Mouse (Mus musculus) Patski (cell line): ENCODE data around the gene Gdf15. TPM values are rescaled to one million over a fixed set of nuclear protein-coding genes. Genes with fewer than 3 reads are reported as not detected.

Source experiments
- ATAC-seq: fragments of 100-300 bp; one replicate; pipeline ENCODE4 v1.8.0; 2021
- CTCF ChIA-PET: fragments of 350-600 bp; sonication (Branson Sonifier 250); formaldehyde crosslinking; loops from one replicate; lab custom pipeline; 2022; ENCODE audit warnings: inconsistent platforms; lab: Charles Lee
- POLR2A ChIA-PET: fragments of 350-600 bp; sonication (Branson Sonifier 250); formaldehyde crosslinking; loops from one replicate; lab custom pipeline; 2022; ENCODE audit warnings: antibody characterized with exemption, inconsistent platforms; lab: Charles Lee
- DNase-seq: peaks from one replicate; pipeline ENCODE4 v3.0.0-alpha.2; 2011; ENCODE audit warnings: low read depth, low spot score
- H3K27me3 ChIP-seq: fragments of 371-371 bp; one replicate; pipeline ENCODE4 v1.5.1; 2021
- CTCF ChIP-seq: fragments of 100-300 bp; IDR thresholded peaks from one replicate; pipeline ENCODE4 v1.5.1; 2021
- in situ Hi-C: fragments of 300-500 bp; cut with MboI; formaldehyde crosslinking; loops from 3 replicates; pipeline ENCODE4 v1.11.1; 2018; ENCODE audit warnings: low pct_unique_long_range_greater_than_20kb, mixed read lengths
- polyA plus RNA-seq: library from polyadenylated mRNA; unstranded; gene quantifications from one replicate; pipeline ENCODE4 v1.2.3, GENCODE M21; 2021

The Gdf15 gene
- polyA plus RNA-seq, 1 experiment from 2014 or later, result 354 TPM

DNA sequence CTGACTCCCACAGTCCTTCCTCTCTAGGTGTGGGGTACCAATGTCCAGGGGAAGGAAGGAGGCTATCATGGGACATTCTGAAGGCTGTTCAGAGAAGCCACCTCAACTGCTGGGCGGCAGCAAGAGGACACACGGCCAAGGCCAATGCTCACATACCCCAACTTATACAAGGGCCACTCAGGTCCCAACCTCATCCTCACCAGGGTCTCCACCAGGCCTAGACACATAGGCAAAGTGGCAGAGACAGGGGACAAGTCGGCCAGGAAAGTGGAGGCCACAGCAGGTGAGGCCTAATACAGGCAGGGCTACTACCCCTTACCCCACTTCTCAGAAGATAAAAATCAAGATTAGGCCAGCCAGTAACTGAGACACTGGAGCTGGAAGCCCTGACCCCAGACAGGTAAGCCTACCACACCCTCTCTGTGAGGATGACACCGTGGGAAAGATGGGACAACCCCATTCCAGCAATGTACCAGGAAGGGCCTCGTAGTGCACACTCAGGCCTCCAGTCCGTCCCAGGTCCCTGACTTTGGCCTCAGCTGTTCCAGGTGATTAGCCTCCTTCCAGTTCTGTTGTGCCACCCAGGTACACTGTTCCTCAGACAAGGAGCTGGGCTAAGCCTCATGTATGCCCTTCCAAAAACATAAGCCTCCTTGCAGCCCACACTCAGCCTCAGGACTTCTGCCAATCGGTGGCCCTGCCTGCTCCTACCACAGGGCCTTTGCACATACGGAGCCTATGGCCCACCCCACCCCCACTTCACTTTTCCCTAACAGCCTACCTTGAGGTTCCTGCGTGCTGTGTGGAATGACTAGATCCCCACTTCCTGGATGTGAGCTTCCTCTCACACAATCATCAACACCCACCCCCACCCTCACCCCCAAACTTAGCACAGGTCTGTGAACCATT, 26.1 kb downstream of the Gdf15 start:
- no peaks in the 10 kb centered on the region for H3K27me3 ChIP-seq
- DNase-seq (no peak), ATAC-seq (no peak)
- ChIA-PET CTCF (interaction anchor here (1.2 kb wide), 1 partner anchor 10 kb away, joined by 3 read pairs; no protein-coding TSS in a partner anchor), POLR2A (no interaction called here)
- in situ Hi-C loops, result no loop called here
- TF ChIP-seq CTCF, result no peak

DNA sequence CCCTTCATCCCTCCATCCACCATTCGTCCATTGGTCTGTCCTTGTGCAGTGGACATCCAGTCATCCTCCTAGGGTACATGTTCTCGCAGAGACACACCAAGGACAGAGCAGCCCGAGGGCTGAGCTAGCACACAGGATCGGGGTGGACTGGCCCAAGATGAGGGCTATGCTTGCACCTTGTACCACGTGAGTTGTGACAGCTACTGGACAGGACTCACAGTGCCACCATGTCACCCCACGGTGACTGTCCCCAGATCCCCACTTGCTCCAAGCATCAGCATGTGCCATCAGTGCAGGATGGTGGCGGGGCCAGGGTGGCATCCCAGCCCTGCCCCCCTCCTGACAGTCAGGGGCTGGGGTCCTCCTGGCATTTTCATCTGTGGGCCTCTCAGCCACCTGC, 27.7 kb downstream of the Gdf15 start:
- in situ Hi-C loops, result no loop called here
- ChIA-PET CTCF (interaction anchor here (1.1 kb wide), 1 partner anchor 12 kb away, joined by 3 read pairs; no protein-coding TSS in a partner anchor), POLR2A (no interaction called here)
- H3K27me3 ChIP-seq, result no peaks in the 10 kb centered on the region
- TF ChIP-seq CTCF, result no peak
- no peak for ATAC-seq
- no peak for DNase-seq

DNA sequence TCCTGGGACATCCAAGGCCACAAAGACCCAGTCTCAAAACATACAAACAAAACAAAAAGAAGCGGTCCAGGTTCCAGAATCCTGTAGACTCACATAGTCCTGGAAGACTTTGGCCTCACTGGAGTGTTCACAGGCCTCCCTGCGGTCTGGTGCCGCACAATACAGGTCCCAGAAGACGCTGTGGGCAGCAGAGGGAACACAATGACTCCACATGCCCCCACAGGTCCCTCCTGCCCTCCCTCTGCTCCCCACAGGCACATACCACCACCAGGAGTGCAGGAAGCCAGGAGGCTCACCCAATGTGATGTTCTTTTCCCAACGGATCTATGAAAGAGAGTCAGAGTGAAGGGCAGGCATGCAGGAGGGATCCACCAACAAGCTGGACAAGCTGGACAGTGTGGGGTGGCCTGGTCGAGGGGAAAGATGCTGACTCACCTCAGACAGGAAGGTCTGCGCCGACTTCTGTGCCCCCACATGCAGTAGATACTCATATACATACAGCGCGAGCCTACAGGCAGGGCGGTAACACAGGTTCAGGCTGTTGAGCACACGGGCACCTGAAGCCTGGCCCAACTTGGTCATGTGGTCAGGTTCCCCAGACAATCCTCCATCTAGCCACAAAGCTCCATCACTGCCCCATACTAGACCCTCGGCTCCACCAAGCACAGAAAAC, 30.0 kb downstream of the Gdf15 start:
- ATAC-seq (no peak), DNase-seq (no peak)
- POLR2A ChIA-PET, result no interaction called here
- CTCF ChIA-PET, result no interaction called here
- no peaks in the 10 kb centered on the region for H3K27me3 ChIP-seq
- no peak for TF ChIP-seq CTCF
- in situ Hi-C loops, result no loop called here

DNA sequence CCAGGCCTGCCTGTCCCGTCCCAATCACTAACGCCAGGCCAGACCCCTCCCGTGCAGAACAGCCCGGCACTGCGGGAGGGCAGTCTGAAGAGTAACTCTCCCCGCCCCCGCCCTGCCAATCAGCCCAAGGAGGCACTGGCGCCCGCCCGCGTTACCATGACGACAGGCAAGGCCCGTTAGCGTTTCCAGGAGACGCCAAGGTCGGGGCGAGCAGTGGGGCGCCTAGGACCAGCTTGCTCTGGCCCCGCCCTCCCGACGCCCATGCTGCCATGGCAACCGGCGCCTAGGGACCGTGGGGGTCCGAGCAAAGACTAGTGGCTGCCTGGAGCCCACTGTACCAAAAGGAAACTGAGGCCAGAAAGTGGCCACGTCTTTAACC, 31.0 kb downstream of the Gdf15 start:
- H3K27me3 ChIP-seq, result no peaks in the 10 kb centered on the region
- ATAC-seq (no peak), DNase-seq (no peak)
- CTCF ChIA-PET, result no interaction called here
- TF ChIP-seq CTCF, result no peak
- in situ Hi-C loops, result no loop called here
- POLR2A ChIA-PET, result no interaction called here

DNA sequence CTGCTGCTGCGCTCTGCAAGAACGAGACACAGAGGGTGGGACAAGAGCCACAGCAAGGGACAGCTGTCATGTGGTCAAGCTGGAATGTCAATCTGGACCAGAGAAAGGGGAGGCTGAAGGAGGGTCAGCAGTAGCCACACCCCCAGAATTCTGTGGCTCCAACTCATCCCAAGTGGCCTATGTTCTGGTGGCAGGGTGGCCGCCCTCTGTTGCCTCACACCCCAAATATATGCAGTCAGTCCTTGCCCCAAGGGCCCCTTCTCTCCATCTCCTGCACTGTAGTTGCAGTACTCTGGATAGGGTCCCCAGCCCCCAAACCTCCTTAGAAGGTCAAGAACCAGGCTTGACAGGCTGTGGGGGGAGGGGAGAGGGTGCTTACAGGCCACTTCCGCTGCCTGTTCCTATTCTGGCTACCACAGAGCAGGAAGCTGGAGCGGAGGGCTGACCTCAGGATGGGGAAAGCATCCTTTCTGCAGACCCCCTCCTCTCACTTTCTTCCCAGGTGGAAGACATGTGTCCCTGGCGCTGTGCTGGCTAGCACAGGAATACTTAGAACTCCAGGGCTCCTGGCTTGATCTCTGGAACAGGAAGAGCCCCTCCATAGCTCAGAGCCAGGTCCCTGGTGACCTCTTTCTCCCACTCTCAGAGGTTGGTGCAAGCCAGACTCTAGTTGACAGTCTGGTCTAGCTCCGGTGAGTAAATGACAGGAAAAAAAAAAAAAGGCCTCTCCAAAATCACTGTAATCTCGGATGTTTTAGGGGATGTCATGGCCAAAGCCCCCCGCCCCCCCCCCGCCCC, 31.6 kb downstream of the Gdf15 start:
- no peaks in the 10 kb centered on the region for H3K27me3 ChIP-seq
- ChIA-PET POLR2A (interaction anchor here (0.8 kb wide), 1 partner anchor 8 kb away, joined by 3 read pairs; the partner anchor contains the start of gene Ssbp4), CTCF (interaction anchor here (1.5 to 1.9 kb wide), 2 partner anchors 10 to 40 kb away, joined by 3 to 5 read pairs; no protein-coding TSS in a partner anchor)
- TF ChIP-seq CTCF, result no peak
- in situ Hi-C loops, result no loop called here
- ATAC-seq (no peak), DNase-seq (no peak)

DNA sequence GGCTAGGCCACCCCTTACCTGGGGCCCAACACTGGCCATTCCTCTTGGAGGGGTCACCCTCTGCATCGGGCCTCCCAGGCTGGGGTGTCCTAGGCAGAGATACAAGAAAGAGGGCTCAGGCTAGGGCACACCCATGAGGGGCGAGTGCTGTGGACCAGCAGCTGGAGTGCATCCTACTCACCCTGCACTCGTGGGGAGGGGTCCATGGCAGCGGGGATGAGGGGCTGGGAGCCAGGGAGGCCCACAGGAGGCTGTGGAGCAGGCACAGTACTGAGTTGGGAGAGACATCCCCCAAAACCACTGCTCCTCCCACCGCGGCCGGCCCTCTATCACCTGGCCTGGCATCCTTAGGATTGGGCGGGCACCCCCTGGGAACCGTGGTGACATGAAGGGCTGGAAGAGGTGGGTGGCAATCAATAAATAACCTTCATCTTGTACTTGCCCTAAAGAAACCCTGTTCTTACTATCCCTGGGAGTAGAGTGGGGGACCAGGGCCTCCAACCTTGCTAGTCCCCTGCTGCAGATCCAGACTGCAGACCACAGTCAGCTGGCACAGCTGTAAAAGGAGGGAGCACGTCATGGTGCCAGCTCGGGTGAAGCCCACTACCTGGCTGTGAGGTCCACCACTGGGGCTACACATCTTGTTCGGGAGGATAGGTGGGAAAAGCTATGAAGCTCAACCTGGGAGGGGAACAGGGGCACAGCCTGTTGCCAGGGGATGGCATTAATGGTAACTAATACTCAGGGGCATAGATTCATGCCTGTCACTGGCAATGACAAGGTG, 32.6 kb downstream of the Gdf15 start:
- DNase-seq, result no peak
- in situ Hi-C loops, result no loop called here
- CTCF ChIA-PET, result interaction anchor here (1.5 to 1.9 kb wide), 2 partner anchors 11 to 39 kb away, joined by 3 to 5 read pairs; no protein-coding TSS in a partner anchor
- no peak for ATAC-seq
- no peaks in the 10 kb centered on the region for H3K27me3 ChIP-seq
- POLR2A ChIA-PET, result no interaction called here
- no peak for TF ChIP-seq CTCF

DNA sequence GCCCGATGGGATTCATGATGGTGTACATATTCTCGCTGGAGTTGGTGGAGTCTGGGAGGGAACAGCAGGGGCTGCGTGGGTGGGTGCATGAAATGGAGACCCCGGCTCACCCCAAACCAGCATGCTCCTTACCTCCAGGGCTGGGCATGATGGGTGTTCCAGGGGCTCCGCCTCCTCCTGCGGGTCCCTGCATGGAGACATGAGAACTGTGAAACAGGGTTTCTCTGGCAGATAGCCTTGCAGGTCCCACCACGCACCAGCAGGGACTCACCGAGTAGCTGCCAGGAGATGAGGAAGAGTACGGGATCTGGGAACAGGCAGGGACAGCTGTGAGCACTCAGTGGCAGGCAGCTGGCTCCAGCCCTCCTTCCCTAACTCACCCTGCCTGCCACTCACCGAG, 33.5 kb downstream of the Gdf15 start:
- ChIA-PET POLR2A (no interaction called here), CTCF (interaction anchor here (1.9 kb wide), 1 partner anchor 12 kb away, joined by 5 read pairs; no protein-coding TSS in a partner anchor)
- TF ChIP-seq CTCF, result no peak
- in situ Hi-C loops, result no loop called here
- H3K27me3 ChIP-seq, result no peaks in the 10 kb centered on the region
- DNase-seq, result no peak
- ATAC-seq, result no peak

DNA sequence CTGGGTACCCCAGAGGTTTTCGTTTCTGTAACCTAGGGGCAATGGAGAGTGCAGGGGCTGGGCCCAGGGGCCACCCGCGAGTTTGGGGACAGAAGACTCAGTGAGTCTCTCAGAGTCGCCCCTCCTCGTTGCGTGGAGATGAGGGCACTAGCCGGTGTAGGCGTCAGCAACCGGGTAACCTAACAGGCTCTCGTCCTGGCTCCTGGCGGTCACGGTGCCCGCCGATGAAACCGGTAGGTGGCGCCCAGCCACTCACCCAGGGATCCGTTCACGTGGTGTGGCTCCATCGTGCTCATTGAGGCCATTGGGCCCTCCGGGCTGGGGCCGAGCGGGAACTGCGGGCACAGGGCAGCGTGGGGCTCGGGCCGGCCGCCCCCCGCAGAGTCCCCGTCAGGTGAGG, 34.0 kb downstream of the Gdf15 start:
- ChIA-PET POLR2A (no interaction called here), CTCF (no interaction called here)
- no peak for ATAC-seq
- in situ Hi-C loops, result no loop called here
- DNase-seq, result no peak
- TF ChIP-seq CTCF, result no peak
- H3K27me3 ChIP-seq, result no peaks in the 10 kb centered on the region

DNA sequence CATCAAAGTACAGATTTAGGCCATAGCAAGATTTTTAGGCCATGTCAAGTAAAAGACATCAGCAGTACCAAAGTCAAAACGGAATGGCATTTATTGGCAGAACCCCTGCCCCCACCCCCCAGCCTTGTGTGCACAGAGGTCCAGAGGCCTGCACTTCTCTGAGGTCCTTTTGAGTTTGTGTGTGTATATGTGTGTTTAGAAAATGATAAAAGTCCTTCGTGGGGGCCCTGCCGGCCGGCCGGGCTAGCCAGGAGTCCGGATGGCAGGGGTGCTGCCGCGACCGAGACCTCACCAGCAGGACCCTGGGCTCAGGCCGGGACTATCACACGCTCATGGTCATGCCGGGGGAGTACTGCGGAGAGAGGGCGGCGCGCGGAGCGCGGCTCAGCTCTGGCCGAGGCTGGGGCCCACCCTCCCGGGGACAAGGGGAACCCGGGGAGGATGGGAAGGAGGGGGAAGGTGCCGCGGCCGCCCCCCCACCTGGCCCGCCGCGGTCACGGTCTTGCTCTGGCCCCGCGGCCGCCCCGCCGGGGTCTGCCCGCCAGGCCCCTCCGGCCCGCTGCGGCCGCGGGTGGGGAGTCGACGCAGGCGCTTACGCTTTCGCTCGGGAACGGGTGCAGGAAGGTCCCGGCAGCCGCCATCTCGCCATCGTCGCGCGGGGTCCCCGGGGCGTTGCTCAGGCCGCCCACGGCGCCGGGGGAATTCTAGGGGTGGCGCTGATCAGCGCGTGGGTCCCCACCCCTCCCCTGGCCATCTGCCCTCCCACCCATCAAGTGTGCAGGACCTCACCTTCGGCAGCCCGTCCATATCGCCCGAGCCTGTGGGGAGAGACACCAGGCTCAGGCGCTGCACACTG, 34.6 kb downstream of the Gdf15 start:
- no peaks in the 10 kb centered on the region for H3K27me3 ChIP-seq
- in situ Hi-C loops, result no loop called here
- TF ChIP-seq CTCF, result no peak
- ChIA-PET POLR2A (interaction anchor here (1.3 kb wide), 1 partner anchor 11 kb away, joined by 3 read pairs; no protein-coding TSS in a partner anchor), CTCF (no interaction called here)
- DNase-seq (no peak), ATAC-seq (no peak)
